Mouse (Mus musculus) forebrain, embryonic 13.5 days (tissue): ENCODE data around the gene Acnat1. TPM values are rescaled to one million over a fixed set of nuclear protein-coding genes. Genes with fewer than 3 reads are reported as not detected.
"Not testable (repeated sequence)": the region's sequence is repeated elsewhere in the genome, so short reads cannot be mapped to it uniquely, and the experiment has no call there.

Experiments used
- ATAC-seq: fragments of 200-750 bp; cut with Nextera tagmentation; 2 replicates; pipeline ENCODE4 v1.8.0; 2017
- H3K27ac ChIP-seq: fragments of 300-500 bp; sonication (generic); 2 replicates; pipeline ENCODE4 v1.5.1; 2015; ENCODE audit warnings: inconsistent platforms, mild to moderate bottlenecking, moderate library complexity
- H3K27me3 ChIP-seq: fragments of 300-500 bp; sonication (generic); 2 replicates; pipeline ENCODE4 v1.6.1; 2015; ENCODE audit warnings: mild to moderate bottlenecking, inconsistent platforms
- H3K36me3 ChIP-seq: fragments of 300-500 bp; sonication (generic); 2 replicates; pipeline ENCODE4 v1.6.1; 2015; ENCODE audit warnings: mild to moderate bottlenecking, inconsistent platforms; ENCODE audit not compliant: poor library complexity, severe bottlenecking
- H3K4me1 ChIP-seq: fragments of 300-500 bp; sonication (generic); 2 replicates; pipeline ENCODE4 v1.6.1; 2015; ENCODE audit warnings: inconsistent platforms
- H3K4me2 ChIP-seq: fragments of 300-500 bp; sonication (generic); 2 replicates; pipeline ENCODE4 v1.6.1; 2015; ENCODE audit warnings: inconsistent platforms, mild to moderate bottlenecking, moderate library complexity
- H3K4me3 ChIP-seq: fragments of 300-500 bp; sonication (generic); 2 replicates; pipeline ENCODE4 v1.5.1; 2015; ENCODE audit warnings: mild to moderate bottlenecking, inconsistent platforms
- H3K9ac ChIP-seq: fragments of 300-500 bp; sonication (generic); 2 replicates; pipeline ENCODE4 v1.6.1; 2015; ENCODE audit warnings: mild to moderate bottlenecking, inconsistent platforms
- H3K9me3 ChIP-seq: fragments of 300-500 bp; sonication (generic); replicated peaks from 2 replicates; pipeline ENCODE4 v1.6.1; 2016; ENCODE audit warnings: inconsistent platforms
- WGBS: fragments of 180-500 bp; shearing (Covaris S2); methylation state at CpG from one replicate; pipeline ENCODE4 v1.1.7; 2015; 5-methylcytosine and 5-hydroxymethylcytosine counted together
- polyA plus RNA-seq: library from polyadenylated mRNA; unstranded; fragments of >200 nt; fragmentation: Nextera tagmentation; extraction: Ambion mirVana; gene quantifications from 2 replicates; pipeline ENCODE4 v1.2.1, GENCODE M21; 2015

Gene Acnat1
- polyA plus RNA-seq, 1 experiment from 2014 or later = not detected

GRCm38 (mm10) chr4:49451133-49451847 lies 22.4 kb downstream of the Acnat1 start:
- H3K9ac ChIP-seq, H3K27ac ChIP-seq, H3K4me2 ChIP-seq, H3K27me3 ChIP-seq, H3K4me1 ChIP-seq, H3K9me3 ChIP-seq, H3K4me3 ChIP-seq, ATAC-seq, H3K36me3 ChIP-seq: not testable (repeated sequence)
- 75% methylated on average over 1 of the region's 1 CpGs for WGBS

- not testable (repeated sequence) for H3K4me2 ChIP-seq, H3K9ac ChIP-seq, H3K27me3 ChIP-seq, H3K36me3 ChIP-seq, H3K4me3 ChIP-seq, H3K4me1 ChIP-seq, ATAC-seq, H3K27ac ChIP-seq, H3K9me3 ChIP-seq
- 96% methylated on average over 3 of the region's 3 CpGs for WGBS
These were observed 36.7 kb downstream of the Acnat1 start for GRCm38 (mm10) chr4:49436968-49437367.

- not testable (repeated sequence) for H3K9ac ChIP-seq, H3K27ac ChIP-seq, H3K9me3 ChIP-seq, H3K4me2 ChIP-seq, ATAC-seq, H3K4me1 ChIP-seq, H3K4me3 ChIP-seq, H3K36me3 ChIP-seq, H3K27me3 ChIP-seq
- WGBS = 85% methylated on average over 2 of the region's 2 CpGs
These were observed 63.6 kb downstream of the Acnat1 start for GRCm38 (mm10) chr4:49410151-49410550.

GRCm38 (mm10) chr4:49407957-49408356 lies 65.8 kb downstream of the Acnat1 start, which contains the start of gene Acnat2:
Acnat2 (minus strand) TSS chr4:49408151.
- not testable (repeated sequence) for ATAC-seq, H3K4me2 ChIP-seq, H3K27me3 ChIP-seq, H3K9me3 ChIP-seq, H3K4me1 ChIP-seq, H3K9ac ChIP-seq, H3K36me3 ChIP-seq, H3K4me3 ChIP-seq, H3K27ac ChIP-seq
- 89% methylated on average over 5 of the region's 5 CpGs for WGBS

Other genes starting within 250 kb of the Acnat1 start
- not detected in 2 replicates for gene Acnat2, start 65.8 kb downstream of the Acnat1 start, polyA plus RNA-seq
- 0.14 TPM in 1 of 2 replicates, not detected in the other for gene Baat, start 32.6 kb upstream of the Acnat1 start, polyA plus RNA-seq
- 82.1 and 82.3 TPM in 2 replicates for gene Mrpl50, start 47.2 kb upstream of the Acnat1 start, polyA plus RNA-seq
- 13.3 and 13.8 TPM in 2 replicates for gene Zfp189, start 47.3 kb upstream of the Acnat1 start, polyA plus RNA-seq
- 0.23 TPM in 2 replicates for gene Aldob, start 75.6 kb upstream of the Acnat1 start, polyA plus RNA-seq
- gene Tmem246, start 124.0 kb upstream of the Acnat1 start, polyA plus RNA-seq = 27.0 and 30.0 TPM in 2 replicates
- gene Rnf20, start 158.1 kb upstream of the Acnat1 start, polyA plus RNA-seq = 66.3 and 68.5 TPM in 2 replicates
- gene Ppp3r2, start 208.1 kb upstream of the Acnat1 start, polyA plus RNA-seq = 0.09 TPM in 1 of 2 replicates, not detected in the other